Mouse (Mus musculus): Measurements from ENCODE around the gene Ltbp4. TPM values are rescaled to one million over a fixed set of nuclear protein-coding genes. Genes with fewer than 3 reads are reported as not detected.

Gene Ltbp4
- total and polyA plus RNA-seq, 3 experiments: 0.43 to 2.6 (median 1.5) TPM

DNA sequence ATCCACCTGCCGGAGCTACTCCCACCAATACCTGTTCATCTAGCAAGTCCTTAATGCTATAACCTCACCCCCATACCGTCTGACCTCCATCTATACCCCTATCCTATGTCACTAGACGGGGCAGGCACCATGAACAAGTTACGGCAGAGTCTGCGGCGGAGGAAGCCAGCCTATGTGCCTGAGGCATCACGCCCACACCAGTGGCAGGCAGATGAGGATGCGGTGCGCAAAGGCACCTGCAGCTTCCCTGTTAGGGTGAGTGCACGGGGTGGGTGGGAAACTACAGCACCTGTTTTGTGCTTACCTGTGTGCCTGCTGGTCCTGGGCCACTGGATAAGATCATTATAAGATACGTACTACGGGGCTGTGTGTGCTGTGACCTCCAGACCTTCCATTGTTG, 72.7 kb downstream of the Ltbp4 start:
- no peak overlapping the region for H3K27ac ChIP-seq (ENCODE audit: insufficient read depth, low read depth)
- no peak overlapping the region for H3K4me2 ChIP-seq (ENCODE audit: insufficient read depth, low read depth, poor library complexity, severe bottlenecking)
- H3K27me3 ChIP-seq (replicated peaks): no peaks in the 10 kb centered on the region
- no peak overlapping the region for H3K9ac ChIP-seq (ENCODE audit: insufficient read depth, low read depth)
- no peak for DNase-seq (ENCODE audit: extremely low read depth)
- no peaks in the 10 kb centered on the region for H3K9me3 ChIP-seq (replicated peaks; ENCODE audit: low read length)
- H3K79me2 ChIP-seq (replicated peaks; ENCODE audit: control insufficient read depth, extremely low read depth, insufficient read depth, poor library complexity, severe bottlenecking): no peaks in the 10 kb centered on the region
- H3K36me3 ChIP-seq (replicated peaks in 1 of 2; ENCODE audit: control insufficient read depth in 1 of 2, insufficient read depth in 1 of 2, low read length in 1 of 2): peaks cover 0 to 15% of the 10 kb centered on the region in 2 experiments
- peaks cover 1 to 3% of the 10 kb centered on the region in 2 experiments; a peak in 2 of 4 replicates for H3K4me1 ChIP-seq (ENCODE audit: control insufficient read depth in 1 of 2, insufficient read depth in 2 of 2)
- no peak overlapping the region for H3K4me3 ChIP-seq (replicated peaks in 1 of 3; ENCODE audit: low read depth in 2 of 3, low read length in 2 of 3, poor library complexity in 1 of 3)
- in situ Hi-C loops (cut with MboI; ENCODE audit: low pct_ligation_motif_present, low pct_unique_long_range_greater_than_20kb, low sequenced_read_pairs) (no loop called here), dilution Hi-C loops (cut with MboI; ENCODE audit: extremely low pct_ligation_motif_present, extremely low pct_unique_long_range_greater_than_20kb, low sequenced_read_pairs) (no loop called here)
- no peak for TF ChIP-seq NELFE (IDR thresholded peaks at IDR 0.05; ENCODE audit: low read depth, low read length)
- TF ChIP-seq TCF12 (IDR thresholded peaks at IDR 0.05; ENCODE audit: low read depth, low read length): no peak
- TF ChIP-seq SMC3 (IDR thresholded peaks at IDR 0.05; ENCODE audit: low read depth, low read length): no peak
- TF ChIP-seq PAX5 (IDR thresholded peaks at IDR 0.05; ENCODE audit: low read length): no peak
- TF ChIP-seq POLR2AphosphoS2 (IDR thresholded peaks at IDR 0.05; ENCODE audit: low read depth, low read length): no peak
- no peak for TF ChIP-seq USF2 (conservative IDR thresholded peaks at IDR 0.05; ENCODE audit: low read depth, low read length)
- no peak for TF ChIP-seq ETS1 (conservative IDR thresholded peaks at IDR 0.05; ENCODE audit: low read depth, low read length)
- no peak for TF ChIP-seq UBTF (IDR thresholded peaks at IDR 0.05; ENCODE audit: low read depth, low read length)
- no peak for TF ChIP-seq JUN (IDR thresholded peaks at IDR 0.05; ENCODE audit: insufficient read depth, low read depth, low read length)
- no peak for TF ChIP-seq EP300 (IDR thresholded peaks at IDR 0.05; ENCODE audit: low read length)
- TF ChIP-seq ZC3H11A (IDR thresholded peaks at IDR 0.05; ENCODE audit: low read depth, low read length): no peak

DNA sequence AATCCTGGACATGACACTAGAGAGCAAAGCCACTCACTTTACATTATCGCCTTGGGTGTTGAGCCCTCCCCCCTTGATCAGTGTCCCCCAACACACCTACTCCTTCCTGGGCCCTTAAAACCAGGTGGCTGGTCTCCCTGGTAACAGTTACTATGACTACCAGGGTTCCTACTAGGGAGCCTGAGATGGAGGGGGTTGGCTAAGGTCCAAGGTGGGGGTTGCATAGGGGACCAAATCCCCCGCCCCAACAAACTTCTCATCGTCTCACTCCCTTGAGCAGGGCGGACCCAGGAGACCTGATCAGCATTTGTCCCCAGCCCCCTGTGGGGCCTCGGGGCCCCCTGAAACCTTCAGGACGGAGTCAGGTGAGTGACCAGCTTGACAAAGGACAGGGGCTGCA, 75.6 kb downstream of the Ltbp4 start:
- Histone ChIP-seq H3K9ac (ENCODE audit: insufficient read depth, low read depth) (no peak overlapping the region), H3K9me3 (replicated peaks; ENCODE audit: low read length) (no peaks in the 10 kb centered on the region), H3K27me3 (replicated peaks) (no peaks in the 10 kb centered on the region), H3K4me3 (replicated peaks in 1 of 3; ENCODE audit: low read depth in 2 of 3, low read length in 2 of 3, poor library complexity in 1 of 3) (no peak overlapping the region), H3K79me2 (replicated peaks; ENCODE audit: control insufficient read depth, extremely low read depth, insufficient read depth, poor library complexity, severe bottlenecking) (no peaks in the 10 kb centered on the region), H3K4me1 (ENCODE audit: control insufficient read depth in 1 of 2, insufficient read depth in 2 of 2) (peaks cover 5 to 16% of the 10 kb centered on the region in 2 experiments), H3K36me3 (replicated peaks in 1 of 2; ENCODE audit: control insufficient read depth in 1 of 2, insufficient read depth in 1 of 2, low read length in 1 of 2) (peaks cover 0 to 20% of the 10 kb centered on the region in 2 experiments), H3K27ac (ENCODE audit: insufficient read depth, low read depth) (no peak overlapping the region), H3K4me2 (ENCODE audit: insufficient read depth, low read depth, poor library complexity, severe bottlenecking) (no peak overlapping the region)
- no peak for TF ChIP-seq RAD21 (IDR thresholded peaks at IDR 0.05; ENCODE audit: low read depth, low read length)
- TF ChIP-seq EP300 (IDR thresholded peaks at IDR 0.05; ENCODE audit: low read length): no peak
- TF ChIP-seq UBTF (IDR thresholded peaks at IDR 0.05; ENCODE audit: low read depth, low read length): no peak
- TF ChIP-seq MAX (IDR thresholded peaks at IDR 0.05; ENCODE audit: low read length): no peak
- no peak for TF ChIP-seq POLR2AphosphoS2 (IDR thresholded peaks at IDR 0.05; ENCODE audit: low read depth, low read length)
- TF ChIP-seq ZNF384 (IDR thresholded peaks at IDR 0.05; ENCODE audit: low read depth, low read length): no peak
- no peak for TF ChIP-seq ZMIZ1 (IDR thresholded peaks at IDR 0.05; ENCODE audit: low read depth, low read length)
- TF ChIP-seq CHD1 (IDR thresholded peaks at IDR 0.05; ENCODE audit: low read depth, low read length): no peak
- TF ChIP-seq USF1 (IDR thresholded peaks at IDR 0.05; ENCODE audit: low read depth, low read length): no peak
- TF ChIP-seq MAZ (IDR thresholded peaks at IDR 0.05; ENCODE audit: low read depth, low read length): no peak
- no peak for TF ChIP-seq JUND (conservative IDR thresholded peaks at IDR 0.05; ENCODE audit: low read depth, low read length)
- no peak for TF ChIP-seq ELF1 (IDR thresholded peaks at IDR 0.05; ENCODE audit: low read depth, low read length)
- no peak for TF ChIP-seq E2F4 (IDR thresholded peaks at IDR 0.05; ENCODE audit: insufficient replicate concordance, low read depth, low read length)
- in situ Hi-C loops (cut with MboI; ENCODE audit: low pct_ligation_motif_present, low pct_unique_long_range_greater_than_20kb, low sequenced_read_pairs): no loop called here
- dilution Hi-C loops (cut with MboI; ENCODE audit: extremely low pct_ligation_motif_present, extremely low pct_unique_long_range_greater_than_20kb, low sequenced_read_pairs): no loop called here
- no peak for DNase-seq (ENCODE audit: extremely low read depth)
